Mouse (Mus musculus): ENCODE results near the gene Etfrf1. TPM values are rescaled to one million over a fixed set of nuclear protein-coding genes. Genes with fewer than 3 reads are reported as not detected.

Gene Etfrf1
- 10 to 100 TPM; 13.9 to 15.9 TPM for total RNA-seq (2023)

DNA sequence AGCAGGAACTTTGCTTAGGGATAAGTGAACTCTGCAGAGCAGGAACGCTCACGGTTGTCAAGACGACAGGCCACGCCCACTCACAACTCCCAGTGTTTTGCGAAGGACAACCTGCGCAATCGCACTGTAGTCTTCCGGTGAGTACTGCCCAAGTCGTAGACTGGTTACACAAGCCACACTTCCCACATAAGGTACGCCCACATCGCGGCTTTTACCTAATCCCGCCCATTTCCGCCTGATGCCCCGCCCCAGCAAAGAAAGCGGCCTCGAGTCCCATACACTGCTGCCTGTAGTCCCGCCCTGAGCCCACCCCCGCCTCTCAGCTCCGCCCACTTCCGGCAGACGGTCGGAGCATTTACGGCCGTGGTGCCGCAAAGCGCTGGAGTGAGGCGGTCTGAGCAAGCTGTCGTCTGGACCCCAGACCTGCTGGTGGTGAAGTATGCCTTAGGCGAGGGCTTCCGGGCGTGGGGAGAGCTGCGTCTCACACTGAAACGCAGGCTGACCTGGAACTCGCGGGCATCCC is at the start of gene Etfrf1, which contains the start of gene Casc1:
Etfrf1 (plus strand) TSS at position 319 of the 523 bp plus-strand sequence.
Casc1 (minus strand) TSS at position 190 of the 523 bp plus-strand sequence.

DNA sequence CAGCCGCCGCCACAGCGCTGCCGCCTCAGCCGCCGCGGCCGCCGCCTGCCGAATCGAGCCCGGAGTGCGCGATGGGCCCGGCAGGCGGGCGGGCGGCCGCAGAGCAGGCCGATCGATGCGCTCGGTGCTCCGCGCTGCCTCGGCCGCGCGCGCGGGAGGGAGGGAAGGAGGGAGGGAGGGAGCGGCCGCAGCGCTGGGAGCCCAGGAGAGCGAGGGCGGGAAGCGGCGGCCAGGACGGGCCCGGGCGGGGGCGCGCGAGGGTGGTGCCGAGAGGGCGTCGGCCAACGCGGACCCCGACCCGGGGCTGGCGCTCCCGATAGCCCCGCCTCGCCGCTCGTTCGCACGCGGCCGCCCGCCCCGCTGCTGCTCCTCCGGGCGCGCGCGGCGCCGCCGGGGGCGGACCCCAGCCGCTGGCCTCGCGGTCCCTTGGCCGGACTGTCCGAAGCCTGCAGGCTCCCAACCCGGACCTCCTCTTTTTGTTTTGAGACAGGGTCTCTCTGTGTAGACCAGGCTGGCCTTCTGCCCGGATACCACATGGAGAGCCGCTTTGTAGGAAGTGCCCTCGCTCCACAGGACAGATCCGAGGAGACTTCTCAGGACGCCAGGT is 39.4 kb downstream of the Etfrf1 start, which contains the start of gene Kras:
Kras (minus strand) TSS at position 55 of the 607 bp plus-strand sequence.

Other genes with a start within 250 kb of the Etfrf1 start
- gene Bcat1, start 134.9 kb upstream of the Etfrf1 start, total RNA-seq (2023) = 1 to 10 TPM in 1 of 2 experiments, under 1 TPM in 1; 0.38 to 1.8 TPM
- gene Lrmp, start 95.5 kb upstream of the Etfrf1 start, total RNA-seq (2023) = 100 to 1,000 TPM; 346 to 422 TPM
- gene Casc1, start 129 bp upstream of the Etfrf1 start, total RNA-seq (2023) = 1 to 10 TPM; 1.3 to 3.2 TPM
- 100 to 1,000 TPM; 116 to 125 TPM for gene Kras, start 39.1 kb downstream of the Etfrf1 start, total RNA-seq (2023)

All from B cell, adult 67 days (primary cell).